32 mouse cellular contexts compared by ENCODE assay signal in genomic region chr7:49984698-49985097, GRCm38 (mm10). TPM values are rescaled to one million over a fixed set of nuclear protein-coding genes. Genes with fewer than 3 reads are reported as not detected.
DNase-seq lines count a peak whose midpoint lies in the region; ATAC-seq and TF ChIP-seq lines count a peak whose summit lies in the region.
"Had no signal": no experiment of that assay in that cellular context is flagged by ENCODE, and none has a peak within 500 bp of the region (broad histone marks: within the 10 kb centered on the region; RNA-seq: fewer than 3 reads in every experiment).

No protein-coding gene starts in this region.

- TF ChIP-seq EP300 in stomach, postnatal 0 days (optimal IDR thresholded peaks at IDR 0.05) = no peak

- 21% methylated on average over 6 of the region's 6 CpGs for WGBS in forebrain, embryonic 11.5 days
- WGBS in forebrain, embryonic 10.5 days = 21% methylated on average over 6 of the region's 6 CpGs
- WGBS in kidney, embryonic 16.5 days = 31% methylated on average over 6 of the region's 6 CpGs
- 15% methylated on average over 6 of the region's 6 CpGs for WGBS in intestine, embryonic 16.5 days
- WGBS in stomach, postnatal 0 days = 16% methylated on average over 6 of the region's 6 CpGs

- DNase-seq in forebrain, embryonic 11.5 days (ENCODE audit: low spot score) = peak; percentile 37
- DNase-seq in forebrain, embryonic 10.5 days (ENCODE audit: extremely low spot score, low spot score) = no peak
- no peak for DNase-seq in kidney, adult 18-20 months
- peak; percentile 45 for DNase-seq in stomach, postnatal 0 days (ENCODE audit: low spot score)
- no peak for DNase-seq in lung, adult 18-20 months
- no peak for DNase-seq in adrenal gland, postnatal 4 days (ENCODE audit: low spot score in 2 of 2)
- DNase-seq: adrenal gland, postnatal 25 days; cerebellum, adult 2 months; cerebellum, postnatal 36 days; gastrocnemius, postnatal 14 days; kidney, adult 9 months; layer of hippocampus, adult 9-11 months; liver; lung, embryonic 14.5 days; lung, postnatal 14 days; midbrain, embryonic 14.5 days; retina, postnatal 1 day; right cerebral cortex, postnatal 14 days; thymus, adult 2 months; thymus, postnatal 36 days had no signal

- H3K4me2 ChIP-seq in forebrain, embryonic 11.5 days (ENCODE audit: low read depth, low read length, severe bottlenecking) = no peak overlapping the region
- H3K4me2 ChIP-seq in kidney, embryonic 16.5 days (replicated peaks; ENCODE audit: low read depth, low read length) = peak overlapping the region; percentile 11
- no peak overlapping the region; the same call in 1 of the 2 replicates for H3K4me2 ChIP-seq in intestine, embryonic 16.5 days (ENCODE audit: low read depth, low read length)
- H3K4me2 ChIP-seq in stomach, postnatal 0 days (replicated peaks; ENCODE audit: low read depth) = peak overlapping the region; percentile 21; the same call in 1 of the 2 replicates
- H3K4me2 ChIP-seq: embryonic facial prominence, embryonic 13.5 days; forebrain, embryonic 12.5 days; hindbrain, embryonic 14.5 days; lung, embryonic 14.5 days; neural tube, embryonic 15.5 days had no signal

- peaks cover 4% of the 10 kb centered on the region; the same call in 1 of the 2 replicates for H3K4me1 ChIP-seq in forebrain, embryonic 11.5 days (replicated peaks; ENCODE audit: control insufficient read depth, insufficient read depth, low read length)
- H3K4me1 ChIP-seq in forebrain, embryonic 10.5 days = peaks cover 29% of the 10 kb centered on the region
- H3K4me1 ChIP-seq in kidney, embryonic 16.5 days (ENCODE audit: insufficient read depth, low read length) = no peaks in the 10 kb centered on the region; the same call in 1 of the 2 replicates
- H3K4me1 ChIP-seq in intestine, embryonic 16.5 days (ENCODE audit: control insufficient read depth, insufficient read depth, low read length) = no peaks in the 10 kb centered on the region
- no peaks in the 10 kb centered on the region for H3K4me1 ChIP-seq in stomach, postnatal 0 days (replicated peaks; ENCODE audit: control insufficient read depth, insufficient read depth)
- H3K4me1 ChIP-seq: embryonic facial prominence, embryonic 13.5 days; neural tube, embryonic 15.5 days had no signal

- H3K9me3 ChIP-seq in forebrain, embryonic 11.5 days (ENCODE audit: control insufficient read depth, low read length) = no peaks in the 10 kb centered on the region
- H3K9me3 ChIP-seq in forebrain, embryonic 10.5 days = no peaks in the 10 kb centered on the region
- H3K9me3 ChIP-seq in kidney, embryonic 16.5 days (ENCODE audit: low read length) = no peaks in the 10 kb centered on the region
- no peaks in the 10 kb centered on the region for H3K9me3 ChIP-seq in intestine, embryonic 16.5 days (ENCODE audit: control insufficient read depth, low read length)
- no peaks in the 10 kb centered on the region for H3K9me3 ChIP-seq in stomach, postnatal 0 days (ENCODE audit: control insufficient read depth, low read length)
- H3K9me3 ChIP-seq: embryonic facial prominence, embryonic 13.5 days; forebrain, embryonic 12.5 days; heart, embryonic 10.5 days; neural tube, embryonic 15.5 days had no signal

- ATAC-seq in forebrain, embryonic 11.5 days (replicated peaks; ENCODE audit: low FRiP score) = no peak
- peak; percentile 58; the same call in 1 of the 2 replicates for ATAC-seq in kidney, embryonic 16.5 days (ENCODE audit: low FRiP score, low TSS enrichment)
- ATAC-seq in intestine, embryonic 16.5 days = peak; percentile 55
- ATAC-seq in stomach, postnatal 0 days (ENCODE audit: low FRiP score, low TSS enrichment) = no peak
- ATAC-seq: Patski had no signal

- no peaks in the 10 kb centered on the region for H3K36me3 ChIP-seq in forebrain, embryonic 11.5 days (ENCODE audit: control insufficient read depth, insufficient read depth, low read length)
- no peaks in the 10 kb centered on the region for H3K36me3 ChIP-seq in forebrain, embryonic 10.5 days (replicated peaks)
- no peaks in the 10 kb centered on the region for H3K36me3 ChIP-seq in kidney, embryonic 16.5 days (ENCODE audit: insufficient read depth, low read length)
- no peaks in the 10 kb centered on the region for H3K36me3 ChIP-seq in intestine, embryonic 16.5 days (ENCODE audit: control insufficient read depth, insufficient read depth, low read length)
- no peaks in the 10 kb centered on the region for H3K36me3 ChIP-seq in stomach, postnatal 0 days (ENCODE audit: control insufficient read depth, insufficient read depth, low read length)
- H3K36me3 ChIP-seq: embryonic facial prominence, embryonic 13.5 days; forebrain, embryonic 12.5 days; heart, embryonic 10.5 days; neural tube, embryonic 15.5 days had no signal

- H3K27me3 ChIP-seq in forebrain, embryonic 11.5 days (ENCODE audit: control insufficient read depth, insufficient read depth, low read length) = peaks cover 7% of the 10 kb centered on the region; the same call in 1 of the 2 replicates
- peaks cover 59% of the 10 kb centered on the region for H3K27me3 ChIP-seq in forebrain, embryonic 10.5 days (ENCODE audit: poor library complexity, severe bottlenecking)
- H3K27me3 ChIP-seq in kidney, embryonic 16.5 days (ENCODE audit: insufficient read depth, low read length) = no peaks in the 10 kb centered on the region
- H3K27me3 ChIP-seq in intestine, embryonic 16.5 days (replicated peaks; ENCODE audit: control insufficient read depth, insufficient read depth, low read length) = no peaks in the 10 kb centered on the region
- H3K27me3 ChIP-seq in stomach, postnatal 0 days (ENCODE audit: control insufficient read depth, insufficient read depth, low read length) = no peaks in the 10 kb centered on the region
- H3K27me3 ChIP-seq: neural tube, embryonic 15.5 days had no signal

- H3K4me3 ChIP-seq in forebrain, embryonic 11.5 days (ENCODE audit: low read depth, low read length) = no peak overlapping the region
- no peak overlapping the region for H3K4me3 ChIP-seq in forebrain, embryonic 10.5 days
- no peak overlapping the region for H3K4me3 ChIP-seq in kidney, embryonic 16.5 days (ENCODE audit: low read length)
- no peak overlapping the region for H3K4me3 ChIP-seq in intestine, embryonic 16.5 days (ENCODE audit: low read length)
- no peak overlapping the region for H3K4me3 ChIP-seq in stomach, postnatal 0 days (ENCODE audit: low read depth, low read length)
- H3K4me3 ChIP-seq: embryonic facial prominence, embryonic 13.5 days; forebrain, embryonic 12.5 days; heart, embryonic 10.5 days; neural tube, embryonic 15.5 days had no signal

- no peak overlapping the region for H3K27ac ChIP-seq in forebrain, embryonic 11.5 days (ENCODE audit: low read depth, low read length)
- H3K27ac ChIP-seq in forebrain, embryonic 10.5 days = no peak overlapping the region
- H3K27ac ChIP-seq in kidney, embryonic 16.5 days (ENCODE audit: low read length) = no peak overlapping the region
- no peak overlapping the region for H3K27ac ChIP-seq in intestine, embryonic 16.5 days (ENCODE audit: low read length)
- no peak overlapping the region for H3K27ac ChIP-seq in stomach, postnatal 0 days (replicated peaks)
- H3K27ac ChIP-seq: embryonic facial prominence, embryonic 13.5 days; forebrain, embryonic 12.5 days; heart, embryonic 10.5 days; hindbrain, embryonic 14.5 days; liver, embryonic 14.5 days; neural tube, embryonic 15.5 days had no signal

- no peak overlapping the region for H3K9ac ChIP-seq in forebrain, embryonic 11.5 days (ENCODE audit: low read length)
- H3K9ac ChIP-seq in kidney, embryonic 16.5 days (replicated peaks; ENCODE audit: low read length) = no peak overlapping the region
- no peak overlapping the region for H3K9ac ChIP-seq in intestine, embryonic 16.5 days (ENCODE audit: low read depth, low read length)
- H3K9ac ChIP-seq in stomach, postnatal 0 days (ENCODE audit: low read length) = no peak overlapping the region
- H3K9ac ChIP-seq: embryonic facial prominence, embryonic 13.5 days; forebrain, embryonic 12.5 days; hindbrain, embryonic 14.5 days; liver, embryonic 14.5 days; lung, embryonic 14.5 days; neural tube, embryonic 15.5 days had no signal

- no peak for TF ChIP-seq CTCF in stomach, postnatal 0 days (IDR thresholded peaks at IDR 0.05; ENCODE audit: low read depth)

RNA-seq across cellular contexts. Expression of gene Nell1, which starts 10.0 kb away (rescaled TPM):
- 0.92 and 1.1 TPM in 2 replicates for polyA plus RNA-seq in forebrain, embryonic 11.5 days (2014; fragmentation: Nextera tagmentation; extraction: Ambion mirVana)
- 0.11 and 0.35 TPM in 2 replicates for polyA plus RNA-seq in forebrain, embryonic 10.5 days (2016; fragmentation: Nextera tagmentation; extraction: Ambion mirVana)
- 10.9 and 12.1 TPM in 2 replicates for polyA plus RNA-seq in kidney, embryonic 16.5 days (2015; fragmentation: Nextera tagmentation; extraction: Ambion mirVana)
- 3.5 and 4.2 TPM in 2 replicates for polyA plus RNA-seq in intestine, embryonic 16.5 days (2015; fragmentation: Nextera tagmentation; extraction: Ambion mirVana)
- 1.8 TPM in 2 replicates for polyA plus RNA-seq in stomach, postnatal 0 days (2015; fragmentation: Nextera tagmentation; extraction: Ambion mirVana)
- 1 to 10 TPM; 1.5 to 2.1 TPM for total RNA-seq in adrenal gland, postnatal 4 days (2021)
- total RNA-seq: granulocyte monocyte progenitor cell, adult 5-6 weeks; hematopoietic stem cell, adult 5-6 weeks; MEL had no signal

Comparison
In these comparisons a context has a peak if more than half of its experiments do, and no peak if none do; other contexts are left out.
1. DNase-seq: peak in forebrain, embryonic 11.5 days (single experiment) and stomach, postnatal 0 days (single experiment); none in forebrain, embryonic 10.5 days (single experiment), kidney, adult 18-20 months (single experiment), lung, adult 18-20 months (0 of 2) and adrenal gland, postnatal 4 days (0 of 2).
2. ATAC-seq: peak in kidney, embryonic 16.5 days (single experiment) and intestine, embryonic 16.5 days (single experiment); none in forebrain, embryonic 11.5 days (single experiment) and stomach, postnatal 0 days (single experiment).
3. H3K4me2 ChIP-seq: peak in kidney, embryonic 16.5 days (single experiment) and stomach, postnatal 0 days (single experiment); none in forebrain, embryonic 11.5 days (single experiment) and intestine, embryonic 16.5 days (single experiment).